Mouse (Mus musculus): Measurements from ENCODE around the gene Ankfn1.

Gene Ankfn1

GRCm38 (mm10) chr11:89459437-89459836 is 318.0 kb downstream of the Ankfn1 start:
- WGBS: 73% methylated on average over 6 of the region's 6 CpGs

DNA sequence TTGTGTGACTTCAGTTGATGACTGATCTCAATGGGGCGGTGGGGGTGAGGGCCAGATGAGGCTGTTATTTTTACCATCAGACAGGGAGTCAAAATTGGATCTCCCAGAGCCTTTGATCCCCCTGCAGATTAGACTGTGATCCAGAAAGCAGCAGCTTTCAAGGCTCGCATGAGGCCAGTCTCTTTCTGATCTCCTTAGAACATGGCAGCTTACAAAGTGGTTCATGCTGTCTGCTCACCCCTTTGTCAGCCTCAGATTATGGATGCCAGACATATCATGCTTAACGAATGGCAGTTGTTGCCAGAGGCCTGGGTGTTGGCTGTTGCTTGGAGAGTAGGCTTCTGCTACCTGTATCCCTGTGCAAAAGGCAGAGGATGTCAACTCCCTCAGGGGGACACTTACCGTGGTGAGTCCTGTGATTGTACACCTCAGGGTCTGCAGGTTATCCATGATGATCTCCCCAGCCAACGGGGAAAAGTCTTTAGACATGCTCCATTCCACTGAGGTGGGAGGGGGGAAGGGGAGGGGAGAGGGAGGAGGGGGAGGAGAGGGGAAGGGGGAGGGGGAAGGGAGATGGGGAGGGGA is 321.7 kb downstream of the Ankfn1 start:
- WGBS: 66% methylated on average over 5 of the region's 5 CpGs

DNA sequence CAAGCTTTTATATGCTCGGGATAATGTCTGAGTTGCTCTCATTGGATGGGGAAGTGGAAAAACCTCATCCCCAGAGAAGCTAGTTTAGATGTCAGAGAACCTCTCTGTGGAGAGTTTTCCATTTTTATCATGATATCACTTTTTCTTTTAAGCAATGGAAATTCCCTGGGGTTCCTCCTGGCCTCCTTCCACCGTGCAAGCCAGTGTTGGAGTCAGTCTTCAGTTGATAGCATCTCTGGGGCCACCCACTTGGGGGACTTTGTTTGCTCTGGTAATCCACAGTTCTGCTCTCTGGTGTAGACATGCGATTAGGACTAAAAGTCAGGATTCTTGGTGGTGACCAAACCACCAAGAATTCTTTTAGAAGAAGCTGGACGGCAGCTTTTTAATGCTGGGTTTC is 322.8 kb downstream of the Ankfn1 start:
- 78% methylated on average over 4 of the region's 4 CpGs for WGBS

GRCm38 (mm10) chr11:89452862-89453261 is 324.6 kb downstream of the Ankfn1 start:
- WGBS: 42% methylated on average over 2 of the region's 2 CpGs

- 75% methylated on average over 4 of the region's 4 CpGs for WGBS
These were observed 327.0 kb downstream of the Ankfn1 start for GRCm38 (mm10) chr11:89450406-89450805.

DNA sequence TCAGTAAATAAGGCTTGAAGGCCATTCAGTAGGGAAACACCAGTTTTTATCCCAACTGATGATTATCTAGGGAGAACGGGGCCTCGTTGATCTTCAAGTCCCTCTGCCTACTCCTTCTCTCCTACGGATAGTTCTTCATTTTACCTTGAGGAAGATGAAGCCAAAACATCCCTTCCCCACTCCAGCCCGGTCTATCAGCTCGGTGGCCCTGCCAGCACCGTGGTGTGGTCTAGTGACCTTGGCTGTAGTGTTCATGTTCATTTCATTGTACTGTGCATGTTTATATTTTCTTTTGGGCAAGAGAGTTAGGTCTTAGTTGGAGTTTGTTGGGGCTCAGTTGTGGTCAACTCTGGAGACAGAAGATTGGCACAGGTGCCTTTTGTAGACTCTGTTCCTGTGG is 328.5 kb downstream of the Ankfn1 start:
- WGBS: 87% methylated on average over 6 of the region's 6 CpGs

DNA sequence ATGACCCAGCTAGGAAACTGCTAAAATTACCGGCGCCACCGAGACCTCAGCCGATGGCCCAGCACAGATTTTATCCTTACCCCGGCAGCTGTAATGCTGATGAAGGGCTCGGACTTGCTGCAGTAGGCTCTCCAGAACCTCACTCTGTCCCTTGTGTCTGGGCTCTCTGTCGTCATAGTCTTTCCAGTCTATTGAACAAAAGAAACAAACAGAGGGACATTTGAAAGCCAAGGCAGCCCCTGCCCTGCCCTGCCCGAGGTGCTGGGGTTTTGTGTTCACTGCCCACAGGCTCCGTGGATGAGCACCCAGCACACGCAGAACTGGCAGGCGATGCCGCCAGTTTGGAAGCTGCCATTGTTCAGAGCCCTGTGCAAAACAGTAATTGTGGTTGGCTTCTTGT is 330.0 kb downstream of the Ankfn1 start:
- WGBS: 70% methylated on average over 12 of the region's 12 CpGs

DNA sequence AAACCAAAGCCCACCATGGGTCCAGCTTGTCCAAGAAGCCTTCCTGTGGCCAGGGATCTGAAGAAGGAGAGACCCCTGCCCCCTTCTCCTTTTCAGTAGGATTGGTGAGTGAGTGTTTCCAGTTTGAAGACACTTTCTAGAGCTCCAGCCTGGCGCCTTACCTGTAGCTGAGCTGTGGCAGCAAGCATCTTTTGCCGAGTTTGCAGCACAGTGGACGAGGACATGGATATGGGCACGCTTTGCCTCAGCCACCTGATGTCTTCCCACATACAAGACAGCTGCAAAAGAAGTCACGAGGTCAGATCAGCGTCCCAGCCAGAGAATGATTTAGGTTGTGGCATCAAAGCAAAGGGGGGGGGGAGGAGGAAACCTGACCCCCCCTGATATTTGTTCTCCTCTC is 336.9 kb downstream of the Ankfn1 start:
- 91% methylated on average over 6 of the region's 6 CpGs for WGBS

DNA sequence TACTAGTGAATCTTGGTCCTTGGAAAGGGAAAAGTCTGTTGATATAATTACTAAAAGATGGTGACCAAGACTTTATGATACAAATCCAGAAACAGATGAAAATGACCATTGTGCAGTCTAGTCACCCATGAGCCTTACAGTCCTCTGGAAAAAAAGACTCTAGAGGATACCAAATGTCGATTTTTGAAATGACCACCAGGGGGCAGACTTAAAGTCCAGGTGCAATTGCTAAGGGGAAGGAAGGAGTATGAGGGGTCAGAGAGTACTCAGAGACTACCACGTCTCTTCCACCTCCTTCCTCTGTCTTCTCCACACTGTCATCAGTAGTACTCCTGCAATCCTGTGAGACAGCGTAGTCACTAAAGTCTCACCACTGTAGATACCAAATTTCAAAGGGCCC is 353.1 kb downstream of the Ankfn1 start:
- WGBS: 55% methylated on average over 3 of the region's 3 CpGs

DNA sequence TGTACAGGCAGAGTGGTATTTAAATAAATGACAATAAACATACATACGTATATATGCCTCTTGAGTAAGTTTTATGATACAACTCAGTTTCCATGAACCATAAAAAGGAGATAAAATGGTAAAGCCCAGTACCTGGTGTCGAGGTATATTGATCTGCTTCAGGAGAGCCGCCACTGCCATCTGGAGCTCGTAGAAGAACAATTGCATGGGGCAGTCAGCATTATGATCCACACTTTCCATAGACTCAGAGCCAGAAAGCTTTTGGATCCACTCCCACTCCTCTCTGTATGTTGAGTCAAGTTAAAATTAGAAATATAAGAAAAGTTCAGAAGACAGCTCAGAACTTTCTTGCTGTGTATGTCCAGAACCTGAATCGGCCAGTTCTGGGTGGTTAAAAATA is 354.8 kb downstream of the Ankfn1 start:
- WGBS: 91% methylated on average over 5 of the region's 5 CpGs

GRCm38 (mm10) chr11:89420767-89421438 is 356.6 kb downstream of the Ankfn1 start:
- WGBS: 73% methylated on average over 11 of the region's 11 CpGs

GRCm38 (mm10) chr11:89419863-89420262 is 357.6 kb downstream of the Ankfn1 start:
- 85% methylated on average over 2 of the region's 2 CpGs for WGBS

- 90% methylated on average over 12 of the region's 12 CpGs for WGBS
These were observed 358.8 kb downstream of the Ankfn1 start for GRCm38 (mm10) chr11:89418644-89419043.

DNA sequence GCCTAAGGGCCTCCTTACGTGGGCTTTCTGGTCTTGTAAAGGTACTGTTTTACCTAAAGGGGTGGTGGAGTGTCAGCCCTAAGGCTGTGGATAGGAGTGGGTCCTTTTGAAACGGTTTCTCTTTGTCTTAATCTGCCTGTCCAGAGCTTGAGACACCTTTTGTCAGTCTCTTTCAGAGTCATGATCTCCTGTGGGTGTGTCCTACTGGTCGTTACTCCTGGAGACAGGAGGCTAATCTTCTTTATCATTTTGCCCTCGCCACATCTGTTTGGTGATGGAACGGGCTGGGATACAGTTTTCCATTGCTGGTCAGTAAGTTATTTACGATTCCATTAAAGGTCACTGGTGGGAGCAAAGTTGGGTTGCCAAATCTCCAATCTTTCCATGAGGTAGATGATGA is 360.7 kb downstream of the Ankfn1 start:
- WGBS: 87% methylated on average over 6 of the region's 6 CpGs

GRCm38 (mm10) chr11:89408774-89409173 is 368.7 kb downstream of the Ankfn1 start:
- 90% methylated on average over 6 of the region's 6 CpGs for WGBS

DNA sequence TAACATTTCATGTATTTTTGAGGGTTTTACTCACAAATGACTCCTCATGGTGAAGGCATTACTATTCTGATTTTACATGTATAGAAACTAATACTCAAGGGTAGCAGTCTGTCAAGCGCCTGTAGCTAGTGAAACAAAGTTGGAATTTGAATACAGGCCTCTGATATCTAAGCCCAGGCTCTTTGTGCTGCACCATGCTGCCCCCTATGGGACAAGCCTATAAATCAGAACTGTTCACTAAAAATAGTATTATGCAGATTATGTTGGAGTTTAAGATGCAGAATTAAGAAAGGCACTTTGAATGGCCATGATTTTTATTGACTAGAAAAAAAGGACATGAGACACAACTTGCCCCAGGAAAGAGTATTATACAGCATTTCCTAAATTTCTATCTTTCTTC is 373.0 kb downstream of the Ankfn1 start:
- 87% methylated on average over 1 of the region's 1 CpGs for WGBS

- 93% methylated on average over 14 of the region's 14 CpGs for WGBS
These were observed 374.0 kb downstream of the Ankfn1 start for GRCm38 (mm10) chr11:89403436-89403835.

DNA sequence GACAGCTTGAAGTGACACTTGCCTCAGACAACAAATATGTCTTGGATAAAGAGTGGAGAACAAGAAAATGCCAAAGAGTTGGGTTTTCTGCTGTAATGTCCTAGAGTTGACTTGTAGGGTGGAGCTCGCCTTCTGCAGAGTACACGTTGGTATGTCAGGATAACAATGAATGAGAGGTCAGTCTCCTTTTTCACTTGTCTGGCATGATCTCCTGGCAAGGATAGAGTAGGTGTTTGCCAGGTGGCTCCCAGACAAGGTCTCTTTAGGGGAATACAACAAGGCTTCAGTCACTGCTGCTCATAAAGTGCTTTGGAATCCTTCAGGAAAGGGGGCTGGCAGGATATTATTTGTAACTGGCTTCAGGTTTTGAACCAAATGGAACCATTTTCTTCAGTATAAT is 388.6 kb downstream of the Ankfn1 start:
- 77% methylated on average over 2 of the region's 2 CpGs for WGBS

GRCm38 (mm10) chr11:89382634-89383009 is 394.8 kb downstream of the Ankfn1 start:
- 67% methylated on average over 2 of the region's 2 CpGs for WGBS

GRCm38 (mm10) chr11:89381782-89382633 is 395.4 kb downstream of the Ankfn1 start:
- WGBS: 42% methylated on average over 8 of the region's 8 CpGs

GRCm38 (mm10) chr11:89370941-89371340 is 406.5 kb downstream of the Ankfn1 start:
- 90% methylated on average over 14 of the region's 14 CpGs for WGBS

DNA sequence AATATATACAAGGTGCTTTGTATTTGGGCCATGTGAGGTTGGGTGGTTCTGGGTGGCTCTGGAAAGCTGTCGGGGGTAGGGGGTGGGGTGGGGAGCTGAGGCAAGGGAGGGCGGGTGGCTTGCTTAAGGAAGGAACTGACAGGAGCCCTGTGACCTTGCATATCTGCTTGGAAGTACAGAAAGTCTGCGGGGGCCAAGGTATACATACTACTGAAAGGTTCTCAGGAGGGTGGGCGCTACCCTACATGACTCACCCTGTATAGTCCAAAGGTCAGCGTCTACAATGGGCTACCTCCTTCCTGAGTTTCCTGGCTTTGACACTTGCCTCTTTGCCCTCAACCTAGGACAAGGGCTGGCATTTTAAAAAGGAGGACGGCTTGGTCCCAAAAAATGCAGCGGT is 407.1 kb downstream of the Ankfn1 start:
- WGBS: 84% methylated on average over 7 of the region's 7 CpGs

DNA sequence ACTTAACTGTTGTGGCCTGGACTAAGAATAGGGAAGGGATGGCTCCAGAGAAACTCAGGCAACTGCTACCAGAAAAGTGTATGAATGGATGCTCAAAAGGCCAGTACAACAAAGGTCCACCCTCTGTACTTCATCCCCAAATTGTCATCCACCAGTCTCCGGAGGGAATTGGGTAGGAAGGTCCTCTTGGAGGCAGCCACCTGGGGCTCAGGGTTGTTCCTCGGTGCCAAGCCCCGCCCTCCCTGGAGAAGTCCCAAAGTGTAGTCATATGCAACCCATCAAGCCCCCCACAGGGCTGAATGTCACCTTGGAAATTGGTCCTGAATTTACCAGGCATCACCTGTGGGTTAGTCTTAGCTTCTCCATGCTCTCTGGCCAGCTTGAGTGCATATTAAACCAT is 413.5 kb downstream of the Ankfn1 start:
- WGBS: 88% methylated on average over 3 of the region's 3 CpGs
